Mouse (Mus musculus) neural tube, embryonic 15.5 days (tissue): Measurements from ENCODE around the gene Cfap58. TPM values are rescaled to one million over a fixed set of nuclear protein-coding genes. Genes with fewer than 3 reads are reported as not detected.

Experiments
- ATAC-seq: fragments of 200-750 bp; cut with Nextera tagmentation; 2 replicates; pipeline ENCODE4 v1.8.0; 2017; ENCODE audit warnings: mild to moderate bottlenecking, moderate TSS enrichment, moderate library complexity; ENCODE audit not compliant: low FRiP score
- H3K27ac ChIP-seq: fragments of 300-500 bp; sonication (generic); replicated peaks from 2 replicates; pipeline ENCODE4 v1.5.1; 2015; ENCODE audit warnings: mild to moderate bottlenecking, inconsistent platforms
- H3K27me3 ChIP-seq: fragments of 300-500 bp; sonication (generic); replicated peaks from 2 replicates; pipeline ENCODE4 v1.6.1; 2015; ENCODE audit warnings: inconsistent platforms
- H3K36me3 ChIP-seq: fragments of 300-500 bp; sonication (generic); 2 replicates; pipeline ENCODE4 v1.6.1; 2015; ENCODE audit warnings: inconsistent platforms
- H3K4me1 ChIP-seq: fragments of 300-500 bp; sonication (generic); 2 replicates; pipeline ENCODE4 v1.6.1; 2015; ENCODE audit warnings: inconsistent platforms
- H3K4me2 ChIP-seq: fragments of 300-500 bp; sonication (generic); 2 replicates; pipeline ENCODE4 v1.6.1; 2015; ENCODE audit warnings: inconsistent platforms, mild to moderate bottlenecking, moderate library complexity
- H3K4me3 ChIP-seq: fragments of 300-500 bp; sonication (generic); replicated peaks from 2 replicates; pipeline ENCODE4 v1.5.1; 2015; ENCODE audit warnings: mild to moderate bottlenecking, inconsistent platforms
- H3K9ac ChIP-seq: fragments of 300-500 bp; sonication (generic); replicated peaks from 2 replicates; pipeline ENCODE4 v1.6.1; 2015; ENCODE audit warnings: mild to moderate bottlenecking, inconsistent platforms
- H3K9me3 ChIP-seq: fragments of 300-500 bp; sonication (generic); replicated peaks from 2 replicates; pipeline ENCODE4 v1.6.1; 2016; ENCODE audit warnings: inconsistent platforms
- WGBS: fragments of 180-500 bp; shearing (Covaris S2); methylation state at CpG from one replicate; pipeline ENCODE4 v1.1.7; 2015; ENCODE audit warnings: mixed read lengths; 5-methylcytosine and 5-hydroxymethylcytosine counted together
- polyA plus RNA-seq: library from polyadenylated mRNA; unstranded; fragments of >200 nt; fragmentation: Nextera tagmentation; extraction: Ambion mirVana; gene quantifications from 2 replicates; pipeline ENCODE4 v1.2.1, GENCODE M21; 2015

The Cfap58 gene
- polyA plus RNA-seq, 1 experiment from 2014 or later = 0.59 TPM

- H3K9ac ChIP-seq = peak overlapping the region; percentile 51
Observed at GRCm38 (mm10) chr19:47936938-47937337, 537 bp upstream of the Cfap58 start.

GRCm38 (mm10) chr19:47939361-47939760, 1.9 kb downstream of the Cfap58 start:
- Histone ChIP-seq H3K9me3 (no peaks in the 10 kb centered on the region), H3K4me1 (peaks cover 17% of the 10 kb centered on the region)
- 86% methylated on average over 6 of the region's 6 CpGs for WGBS

More at GRCm38 (mm10) chr19:47936938-47937337, 537 bp upstream of the Cfap58 start:
- WGBS = 53% methylated on average over 9 of the region's 9 CpGs
- H3K27ac ChIP-seq = peak overlapping the region; percentile 58; the same call in 1 of the 2 replicates
- H3K9me3 ChIP-seq = no peaks in the 10 kb centered on the region
- ATAC-seq = no peak
- H3K4me3 ChIP-seq = peak overlapping the region; percentile 45
- H3K4me2 ChIP-seq = peak overlapping the region; percentile 83
- H3K4me1 ChIP-seq = peaks cover 17% of the 10 kb centered on the region
- H3K27me3 ChIP-seq = peaks cover 5% of the 10 kb centered on the region; the same call in 1 of the 2 replicates
- no peaks in the 10 kb centered on the region for H3K36me3 ChIP-seq

GRCm38 (mm10) chr19:47946821-47947465, 9.5 kb downstream of the Cfap58 start:
- no peak overlapping the region for H3K4me3 ChIP-seq
- H3K27me3 ChIP-seq = no peaks in the 10 kb centered on the region
- H3K27ac ChIP-seq = no peak overlapping the region
- H3K4me1 ChIP-seq = peaks cover 5% of the 10 kb centered on the region
- H3K9me3 ChIP-seq = no peaks in the 10 kb centered on the region
- H3K9ac ChIP-seq = 0 out of 2 replicates have a peak overlapping the region, but pooled peaks have one; percentile 10
- 54% methylated on average over 23 of the region's 23 CpGs for WGBS
- no peak for ATAC-seq
- peak overlapping the region; percentile 27; the same call in 1 of the 2 replicates for H3K4me2 ChIP-seq
- H3K36me3 ChIP-seq = no peaks in the 10 kb centered on the region

More at GRCm38 (mm10) chr19:47939361-47939760, 1.9 kb downstream of the Cfap58 start:
- no peak overlapping the region for H3K27ac ChIP-seq
- H3K4me2 ChIP-seq = no peak overlapping the region
- no peak overlapping the region for H3K4me3 ChIP-seq
- no peaks in the 10 kb centered on the region for H3K36me3 ChIP-seq
- H3K9ac ChIP-seq = no peak overlapping the region
- no peak for ATAC-seq
- H3K27me3 ChIP-seq = peaks cover 5% of the 10 kb centered on the region; the same call in 1 of the 2 replicates

GRCm38 (mm10) chr19:47950946-47951345, 13.5 kb downstream of the Cfap58 start:
- Histone ChIP-seq H3K4me1 (peaks cover 5% of the 10 kb centered on the region), H3K36me3 (no peaks in the 10 kb centered on the region), H3K9ac (no peak overlapping the region), H3K4me2 (no peak overlapping the region), H3K27ac (no peak overlapping the region), H3K9me3 (no peaks in the 10 kb centered on the region), H3K27me3 (no peaks in the 10 kb centered on the region), H3K4me3 (no peak overlapping the region)
- WGBS = 90% methylated on average over 7 of the region's 7 CpGs
- no peak for ATAC-seq

- no peaks in the 10 kb centered on the region for H3K9me3 ChIP-seq
- H3K27me3 ChIP-seq = no peaks in the 10 kb centered on the region
- 38% methylated on average over 9 of the region's 9 CpGs for WGBS
- no peak overlapping the region for H3K4me3 ChIP-seq
- no peak overlapping the region for H3K4me2 ChIP-seq
- no peak for ATAC-seq
- H3K27ac ChIP-seq = peak overlapping the region; percentile 52; the same call in 1 of the 2 replicates
- no peaks in the 10 kb centered on the region for H3K36me3 ChIP-seq
- no peak overlapping the region for H3K9ac ChIP-seq
- no peaks in the 10 kb centered on the region; the same call in 1 of the 2 replicates for H3K4me1 ChIP-seq
Observed at GRCm38 (mm10) chr19:47953169-47953568, 15.7 kb downstream of the Cfap58 start.

GRCm38 (mm10) chr19:47958181-47958580, 20.7 kb downstream of the Cfap58 start:
- ATAC-seq = no peak
- no peak overlapping the region for H3K4me3 ChIP-seq
- H3K36me3 ChIP-seq = no peaks in the 10 kb centered on the region
- no peaks in the 10 kb centered on the region for H3K9me3 ChIP-seq
- 50% methylated on average over 13 of the region's 13 CpGs for WGBS
- H3K4me1 ChIP-seq = no peaks in the 10 kb centered on the region; the same call in 1 of the 2 replicates
- no peak overlapping the region for H3K4me2 ChIP-seq
- no peak overlapping the region for H3K9ac ChIP-seq
- H3K27ac ChIP-seq = no peak overlapping the region
- H3K27me3 ChIP-seq = no peaks in the 10 kb centered on the region

- Histone ChIP-seq H3K4me3 (0 out of 2 replicates have a peak overlapping the region, but pooled peaks have one; percentile 6), H3K36me3 (no peaks in the 10 kb centered on the region), H3K4me2 (peak overlapping the region; percentile 44), H3K9ac (0 out of 2 replicates have a peak overlapping the region, but pooled peaks have one; percentile 20), H3K9me3 (no peaks in the 10 kb centered on the region), H3K27me3 (no peaks in the 10 kb centered on the region), H3K4me1 (peaks cover 13% of the 10 kb centered on the region), H3K27ac (no peak overlapping the region)
- WGBS = 17% methylated on average over 17 of the region's 17 CpGs
- ATAC-seq = no peak
Observed at GRCm38 (mm10) chr19:47968993-47969659, 31.7 kb downstream of the Cfap58 start.

GRCm38 (mm10) chr19:47971066-47971465, 33.6 kb downstream of the Cfap58 start:
- no peaks in the 10 kb centered on the region for H3K27me3 ChIP-seq
- H3K4me1 ChIP-seq = peaks cover 13% of the 10 kb centered on the region
- ATAC-seq = no peak
- H3K4me3 ChIP-seq = no peak overlapping the region
- WGBS = 57% methylated on average over 8 of the region's 8 CpGs
- no peaks in the 10 kb centered on the region for H3K36me3 ChIP-seq
- H3K27ac ChIP-seq = no peak overlapping the region
- no peak overlapping the region for H3K4me2 ChIP-seq
- H3K9ac ChIP-seq = no peak overlapping the region
- no peaks in the 10 kb centered on the region for H3K9me3 ChIP-seq

- H3K36me3 ChIP-seq = no peaks in the 10 kb centered on the region
- no peak overlapping the region for H3K4me3 ChIP-seq
- 0 out of 2 replicates have a peak, but pooled peaks cover 4% of the 10 kb centered on the region for H3K4me1 ChIP-seq
- H3K27ac ChIP-seq = no peak overlapping the region
- 63% methylated on average over 15 of the region's 15 CpGs for WGBS
- no peak overlapping the region for H3K9ac ChIP-seq
- H3K9me3 ChIP-seq = no peaks in the 10 kb centered on the region
- H3K27me3 ChIP-seq = no peaks in the 10 kb centered on the region
- no peak overlapping the region for H3K4me2 ChIP-seq
- no peak for ATAC-seq
Observed at GRCm38 (mm10) chr19:47978109-47978701, 40.7 kb downstream of the Cfap58 start.

- no peak overlapping the region for H3K4me3 ChIP-seq
- no peak for ATAC-seq
- WGBS = 82% methylated on average over 6 of the region's 6 CpGs
- 0 out of 2 replicates have a peak, but pooled peaks cover 4% of the 10 kb centered on the region for H3K4me1 ChIP-seq
- no peaks in the 10 kb centered on the region for H3K27me3 ChIP-seq
- no peak overlapping the region for H3K27ac ChIP-seq
- no peak overlapping the region for H3K9ac ChIP-seq
- no peaks in the 10 kb centered on the region for H3K36me3 ChIP-seq
- H3K4me2 ChIP-seq = no peak overlapping the region
- H3K9me3 ChIP-seq = no peaks in the 10 kb centered on the region
Observed at GRCm38 (mm10) chr19:47979446-47979845, 42.0 kb downstream of the Cfap58 start.

GRCm38 (mm10) chr19:47980241-47980640, 42.8 kb downstream of the Cfap58 start:
- ATAC-seq = no peak
- no peak overlapping the region for H3K4me3 ChIP-seq
- 61% methylated on average over 10 of the region's 10 CpGs for WGBS
- H3K4me1 ChIP-seq = peaks cover 6% of the 10 kb centered on the region
- no peak overlapping the region for H3K27ac ChIP-seq
- no peaks in the 10 kb centered on the region for H3K36me3 ChIP-seq
- no peaks in the 10 kb centered on the region for H3K27me3 ChIP-seq
- H3K9ac ChIP-seq = no peak overlapping the region
- H3K4me2 ChIP-seq = no peak overlapping the region
- H3K9me3 ChIP-seq = no peaks in the 10 kb centered on the region
